Mouse (Mus musculus) spleen, adult 2 months (tissue): ENCODE measurements around the gene Tmem200a. TPM values are rescaled to one million over a fixed set of nuclear protein-coding genes. Genes with fewer than 3 reads are reported as not detected.

Experiments
- DNase-seq, 2 experiments: peaks; one replicate each; pipeline versions ENCODE4 v3.0.0 to v3.0.0-alpha.2; 2012 to 2021; ENCODE audit warnings: low spot score in 2 of 2, low read depth in 1 of 2
- H3K27ac ChIP-seq: fragments of 200-500 bp; 2 replicates; pipeline ENCODE4 v1.5.1; 2012; ENCODE audit warnings: low read length, inconsistent platforms; ENCODE audit not compliant: insufficient read depth
- H3K27me3 ChIP-seq: fragments of 200-500 bp; 2 replicates; pipeline ENCODE4 v1.6.1; 2012; ENCODE audit warnings: mild to moderate bottlenecking, moderate library complexity, low read length, inconsistent platforms; ENCODE audit not compliant: control insufficient read depth, insufficient read depth
- H3K36me3 ChIP-seq: fragments of 200-500 bp; 2 replicates; pipeline ENCODE4 v1.6.1; 2012; ENCODE audit warnings: mild to moderate bottlenecking, low read length, inconsistent platforms; ENCODE audit not compliant: control insufficient read depth, insufficient read depth
- H3K4me1 ChIP-seq: fragments of 200-500 bp; 2 replicates; pipeline ENCODE4 v1.6.1; 2011; ENCODE audit warnings: inconsistent platforms; ENCODE audit not compliant: control insufficient read depth, insufficient read depth, insufficient read length
- H3K4me3 ChIP-seq: fragments of 200-500 bp; 2 replicates; pipeline ENCODE4 v1.5.1; 2011; ENCODE audit warnings: mild to moderate bottlenecking, inconsistent platforms; ENCODE audit not compliant: insufficient read depth, insufficient read length; ENCODE audit errors: extremely low read depth
- CTCF ChIP-seq: fragments of 200-500 bp; IDR thresholded peaks from 2 replicates; pipeline ENCODE4 v1.5.1; 2011; ENCODE audit warnings: mild to moderate bottlenecking, inconsistent platforms; ENCODE audit not compliant: insufficient read depth, insufficient read length, insufficient replicate concordance; ENCODE audit errors: extremely low read depth
- POLR2A ChIP-seq: fragments of 200-500 bp; IDR thresholded peaks from 2 replicates; pipeline ENCODE4 v1.6.1; 2011; ENCODE audit warnings: low read depth, low read length, inconsistent platforms
- WGBS: fragments of 180-500 bp; shearing (Covaris S2); methylation state at CpG from one replicate; pipeline ENCODE4 v1.1.7; 2018; 5-methylcytosine and 5-hydroxymethylcytosine counted together
- polyA plus RNA-seq: library from polyadenylated mRNA; depleted of rRNA; stranded (reverse); fragments of >200 nt; gene quantifications from 2 replicates; pipeline ENCODE4 v1.2.3, GENCODE M21; 2012

Gene Tmem200a
- polyA plus RNA-seq, 1 experiment: 1.0 TPM

- Histone ChIP-seq H3K36me3 (no peaks in the 10 kb centered on the region), H3K4me1 (no peaks in the 10 kb centered on the region), H3K4me3 (no peak overlapping the region), H3K27me3 (no peaks in the 10 kb centered on the region), H3K27ac (no peak overlapping the region)
- no peak for DNase-seq
- 59% methylated on average over 2 of the region's 2 CpGs for WGBS
- no peak for TF ChIP-seq CTCF
- TF ChIP-seq POLR2A: no peak
Measured at GRCm38 (mm10) chr10:25945866-25946265, 133.0 kb downstream of the Tmem200a start.

DNA sequence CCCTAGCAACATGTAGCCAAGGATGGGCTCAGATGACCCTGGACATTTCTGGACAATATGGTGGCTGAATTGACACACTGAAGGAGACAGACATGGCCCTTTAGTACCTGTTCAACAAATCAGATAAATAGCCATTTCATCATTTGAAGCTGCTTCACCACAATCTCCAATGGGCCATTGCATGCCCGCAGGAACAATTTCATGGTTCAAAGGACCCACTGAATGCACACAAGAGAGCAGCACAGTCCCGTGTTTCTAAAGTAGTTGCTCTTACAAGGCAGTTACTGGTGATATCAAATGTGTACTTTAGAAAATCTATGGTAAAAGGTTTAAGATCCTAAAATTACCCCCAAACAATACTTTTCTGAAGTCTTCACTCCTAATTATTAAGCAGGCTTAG lies 134.2 kb downstream of the Tmem200a start:
- H3K4me1 ChIP-seq: no peaks in the 10 kb centered on the region
- no peak for DNase-seq
- H3K36me3 ChIP-seq: no peaks in the 10 kb centered on the region
- no peak for TF ChIP-seq POLR2A
- no peak for TF ChIP-seq CTCF
- no peak overlapping the region for H3K27ac ChIP-seq
- H3K4me3 ChIP-seq: no peak overlapping the region
- 88% methylated on average over 2 of the region's 2 CpGs for WGBS
- H3K27me3 ChIP-seq: no peaks in the 10 kb centered on the region

DNA sequence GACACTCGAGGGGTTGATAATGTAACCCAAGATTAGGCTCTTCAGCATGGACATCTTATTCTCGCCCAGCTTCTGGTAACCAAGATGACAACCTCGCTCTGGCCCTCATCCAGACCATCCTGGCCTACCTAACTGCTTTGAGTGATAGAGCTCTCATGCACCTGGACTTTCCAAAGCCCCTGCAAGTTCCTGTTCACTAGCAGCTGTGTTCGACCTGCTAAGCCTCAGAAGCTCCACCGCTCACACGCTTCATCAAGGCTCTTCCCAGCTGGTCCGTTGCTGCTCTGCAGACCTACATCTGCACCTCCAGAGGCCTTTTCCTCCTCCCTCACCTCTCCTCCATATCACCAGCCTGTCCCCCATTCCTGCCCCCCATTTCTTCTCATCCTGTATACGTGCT lies 147.1 kb downstream of the Tmem200a start:
- no peaks in the 10 kb centered on the region for H3K36me3 ChIP-seq
- H3K27me3 ChIP-seq: no peaks in the 10 kb centered on the region
- no peak overlapping the region for H3K4me3 ChIP-seq
- no peaks in the 10 kb centered on the region for H3K4me1 ChIP-seq
- DNase-seq: no peak
- H3K27ac ChIP-seq: no peak overlapping the region
- TF ChIP-seq POLR2A (no peak), CTCF (no peak)
- WGBS: 87% methylated on average over 8 of the region's 8 CpGs

DNA sequence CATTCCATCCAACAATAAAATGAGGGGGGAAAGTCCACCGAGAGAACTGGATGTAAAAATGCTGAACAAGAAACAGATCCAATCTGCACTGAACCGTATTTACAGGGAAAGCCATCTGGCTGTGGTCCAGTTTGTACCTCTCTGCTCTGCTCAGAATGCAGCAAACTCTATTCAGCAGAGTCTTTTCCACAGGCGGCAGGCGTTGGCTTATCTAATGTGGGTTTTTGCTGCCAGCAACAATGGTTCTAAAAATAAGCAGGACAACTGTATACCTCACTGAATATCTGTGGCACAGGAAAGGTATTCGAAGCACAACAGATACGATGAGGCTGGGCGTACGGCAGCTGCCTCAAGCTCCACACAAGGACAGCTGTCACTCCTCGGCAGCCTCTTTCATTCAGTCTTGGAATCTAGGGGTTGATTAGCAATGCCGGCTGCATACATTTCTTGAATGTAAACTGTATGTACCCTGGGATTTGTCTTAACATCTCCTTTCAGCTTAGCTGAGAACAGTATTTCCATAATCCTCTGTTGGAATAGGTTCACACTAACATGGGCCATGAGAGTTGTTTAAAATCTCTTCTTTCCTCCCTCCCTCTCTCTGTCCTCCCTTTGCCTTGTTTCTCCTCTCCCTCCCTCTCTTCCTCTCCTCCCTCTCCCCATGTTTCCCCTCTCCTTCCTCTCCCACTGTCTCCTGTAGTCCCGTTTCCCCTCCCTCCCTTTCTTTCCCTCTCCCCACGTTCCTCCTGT lies 149.3 kb downstream of the Tmem200a start:
- no peak overlapping the region for H3K4me3 ChIP-seq
- H3K27ac ChIP-seq: no peak overlapping the region
- TF ChIP-seq POLR2A (no peak), CTCF (no peak)
- no peaks in the 10 kb centered on the region for H3K4me1 ChIP-seq
- WGBS: 47% methylated on average over 12 of the region's 12 CpGs
- H3K36me3 ChIP-seq: no peaks in the 10 kb centered on the region
- no peaks in the 10 kb centered on the region for H3K27me3 ChIP-seq
- DNase-seq: no peak

GRCm38 (mm10) chr10:25928861-25929368 lies 149.9 kb downstream of the Tmem200a start:
- Histone ChIP-seq H3K4me1 (no peaks in the 10 kb centered on the region), H3K27ac (no peak overlapping the region), H3K36me3 (no peaks in the 10 kb centered on the region), H3K27me3 (no peaks in the 10 kb centered on the region), H3K4me3 (no peak overlapping the region)
- WGBS: 77% methylated on average over 8 of the region's 8 CpGs
- no peak for DNase-seq
- no peak for TF ChIP-seq CTCF
- TF ChIP-seq POLR2A: no peak

DNA sequence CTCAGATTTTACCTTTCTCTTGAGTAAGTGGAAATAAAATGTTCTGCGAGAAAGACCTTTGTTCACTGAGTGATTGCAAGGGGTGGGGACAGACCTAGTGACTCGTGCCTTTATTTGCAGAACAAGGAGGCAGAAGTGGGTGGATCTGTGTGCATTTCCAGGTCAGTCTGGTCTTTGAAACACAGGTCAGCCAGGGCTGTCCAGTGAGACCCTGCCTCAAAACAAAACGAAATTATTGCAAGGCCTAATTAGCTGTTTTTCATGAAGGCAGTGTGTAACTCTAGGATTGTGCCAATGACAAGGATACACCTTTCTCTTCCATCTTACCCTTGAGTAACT lies 150.4 kb downstream of the Tmem200a start:
- 66% methylated on average over 3 of the region's 3 CpGs for WGBS
- Histone ChIP-seq H3K27me3 (no peaks in the 10 kb centered on the region), H3K4me1 (no peaks in the 10 kb centered on the region), H3K36me3 (no peaks in the 10 kb centered on the region), H3K4me3 (no peak overlapping the region), H3K27ac (no peak overlapping the region)
- DNase-seq: no peak
- TF ChIP-seq POLR2A (no peak), CTCF (no peak)
